Mouse (Mus musculus): ENCODE results near the gene Lamtor2.

Lamtor2 gene

DNA sequence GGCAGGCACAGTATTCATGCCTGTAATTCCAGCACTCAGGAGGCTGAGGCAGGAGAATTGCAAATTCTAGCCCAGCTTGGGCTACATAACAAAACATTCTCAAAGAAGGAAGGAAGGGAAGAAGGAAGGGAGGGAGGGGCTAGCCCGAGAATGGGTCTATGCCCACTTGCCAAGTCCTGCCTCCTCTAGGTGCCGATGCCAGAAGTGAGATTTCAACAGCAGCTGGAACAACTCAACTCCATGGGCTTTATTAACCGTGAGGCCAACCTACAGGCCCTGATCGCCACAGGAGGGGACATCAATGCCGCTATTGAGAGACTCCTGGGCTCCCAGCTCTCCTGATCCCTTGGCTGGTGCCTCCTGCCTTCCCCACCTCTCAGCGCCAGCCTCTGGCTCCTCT is 15.0 kb upstream of the Lamtor2 start:
- no peak for DNase-seq (ENCODE audit: low spot score)

DNA sequence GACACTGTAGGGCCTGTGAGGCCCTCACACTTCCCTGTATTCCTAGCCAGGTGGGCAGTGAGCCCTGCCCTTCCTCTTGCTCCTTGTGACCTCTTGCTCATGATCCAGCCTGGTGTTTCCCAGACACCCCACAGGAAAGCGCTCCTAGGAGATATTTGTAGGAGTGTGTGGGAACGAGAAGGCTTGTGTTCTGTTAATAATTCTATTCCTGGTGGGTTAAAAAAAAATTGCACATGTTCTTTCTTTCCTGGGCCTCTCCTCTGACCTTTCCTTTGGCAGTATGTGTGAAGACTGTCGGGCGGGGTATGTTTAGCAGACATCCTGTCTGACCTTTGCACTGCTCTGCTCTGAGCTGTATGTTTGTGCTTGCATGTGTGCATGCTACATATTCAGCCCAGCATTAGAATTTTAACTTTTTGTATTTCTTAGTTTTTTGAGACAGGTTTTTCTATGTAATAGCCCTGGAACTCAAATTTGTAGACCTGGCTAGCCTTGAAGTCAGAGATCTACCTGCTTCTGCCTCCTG is 13.7 kb upstream of the Lamtor2 start:
- no peak for DNase-seq (ENCODE audit: low spot score)

DNA sequence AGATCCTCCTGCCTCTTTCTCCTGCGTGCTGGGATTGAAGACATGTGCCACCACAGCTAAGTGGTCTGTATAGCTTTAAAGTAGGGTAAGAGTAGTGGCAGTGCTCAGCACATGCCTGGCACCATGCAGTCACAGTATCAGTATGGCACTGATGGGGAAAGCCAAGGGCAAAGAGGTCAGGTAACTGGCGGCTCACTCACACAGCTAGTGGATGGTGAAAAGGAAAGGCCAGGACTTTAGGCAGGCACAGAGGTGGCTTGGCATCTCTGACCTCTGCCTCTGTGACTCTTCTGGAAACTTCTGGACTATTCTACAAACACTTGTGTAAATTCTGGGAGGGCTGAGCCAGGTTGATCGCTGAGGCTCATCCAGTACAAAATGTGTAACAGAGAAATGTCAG is 13.2 kb upstream of the Lamtor2 start:
- no peak for DNase-seq (ENCODE audit: low spot score)

DNA sequence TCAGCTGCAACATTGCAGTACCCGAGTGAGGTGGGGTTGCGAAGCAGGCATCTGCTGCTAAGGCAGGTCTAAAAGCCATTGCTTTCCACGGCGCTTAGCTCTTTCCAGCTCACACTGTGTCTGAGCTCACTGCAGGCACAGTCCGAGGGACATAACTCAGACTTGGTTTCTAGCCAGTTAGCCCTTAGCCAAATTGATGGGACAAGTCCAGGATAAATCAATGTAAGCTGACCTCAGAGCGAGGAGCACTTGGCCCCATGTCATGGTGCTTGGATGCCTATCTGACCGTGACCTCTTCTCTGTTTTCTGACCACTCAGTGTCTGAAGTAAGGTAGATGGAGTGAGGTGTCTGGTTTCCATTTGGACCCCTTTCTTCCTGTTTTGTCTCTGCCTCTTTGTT is 11.1 kb upstream of the Lamtor2 start:
- no peak for DNase-seq (ENCODE audit: low spot score)

DNA sequence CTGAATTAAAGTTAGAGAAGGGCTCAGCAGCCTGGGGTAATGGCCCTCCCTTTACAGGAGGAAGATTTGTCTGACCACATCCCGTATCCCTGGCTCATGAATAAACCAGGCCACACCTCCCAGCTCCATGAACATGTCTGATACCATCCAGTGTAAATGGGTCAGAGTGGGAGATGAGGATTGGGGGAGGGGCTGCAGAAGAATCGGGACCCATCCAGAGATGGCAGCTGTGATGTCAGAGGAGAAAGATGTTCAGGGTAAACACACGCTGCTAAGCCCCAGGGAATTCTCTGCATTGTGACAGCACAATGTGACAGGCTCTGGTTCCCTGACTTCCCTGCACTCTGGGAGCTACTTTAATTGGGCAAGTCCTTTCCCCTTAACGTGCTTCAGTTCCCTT is 10.6 kb upstream of the Lamtor2 start:
- no peak for DNase-seq (ENCODE audit: low spot score)

DNA sequence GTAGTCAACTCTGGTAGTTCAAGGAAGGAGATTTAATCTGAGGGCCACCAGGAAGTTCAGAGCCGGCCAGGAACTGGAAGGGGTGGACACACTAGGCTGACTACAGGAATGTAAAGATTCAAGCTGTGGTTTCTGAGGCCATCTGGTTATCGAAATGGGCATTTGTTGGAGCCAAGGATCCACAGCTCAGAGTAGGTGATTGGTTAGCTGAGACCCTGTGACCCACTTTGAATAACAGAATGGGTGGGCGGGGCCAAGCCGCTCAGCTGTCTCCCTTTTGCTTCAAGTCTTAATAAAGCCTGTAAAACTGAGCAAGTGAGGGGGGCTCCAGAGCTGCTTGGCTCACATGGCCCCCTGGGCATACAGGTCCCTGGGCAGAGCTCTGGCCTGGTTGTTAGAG is 9.1 kb upstream of the Lamtor2 start:
- no peak for DNase-seq (ENCODE audit: low spot score)

DNA sequence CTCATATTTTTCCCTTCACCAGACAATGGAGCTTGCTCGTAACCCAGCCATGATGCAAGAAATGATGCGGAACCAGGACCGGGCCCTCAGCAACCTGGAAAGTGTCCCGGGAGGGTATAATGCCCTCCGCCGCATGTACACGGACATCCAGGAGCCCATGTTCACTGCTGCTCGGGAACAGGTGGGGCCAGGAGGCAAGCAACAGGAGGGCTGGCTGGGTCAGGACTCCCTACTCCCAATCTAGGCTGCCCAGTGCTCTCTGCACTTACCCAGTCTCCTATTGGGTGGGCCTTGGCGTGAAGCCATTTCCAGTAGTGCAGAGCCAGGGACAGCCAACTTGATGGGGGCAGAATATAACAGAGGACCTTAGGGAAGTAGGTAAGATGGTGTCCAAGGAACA is 6.7 kb upstream of the Lamtor2 start:
- no peak for DNase-seq (ENCODE audit: low spot score)

DNA sequence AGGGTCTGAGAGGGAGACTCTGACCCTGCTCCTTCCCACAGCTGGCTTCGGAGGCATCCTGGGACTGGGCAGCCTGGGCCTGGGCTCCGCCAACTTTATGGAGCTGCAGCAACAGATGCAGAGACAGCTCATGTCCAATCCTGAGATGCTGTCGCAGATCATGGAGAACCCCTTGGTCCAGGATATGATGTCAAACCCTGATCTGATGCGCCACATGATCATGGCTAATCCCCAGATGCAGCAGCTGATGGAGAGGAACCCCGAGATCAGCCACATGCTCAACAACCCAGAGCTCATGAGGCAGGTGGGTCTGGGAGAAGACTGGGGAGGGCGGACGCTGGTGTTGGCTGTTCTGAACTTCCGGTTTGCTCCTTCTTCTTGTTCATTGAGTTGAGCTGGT is 3.7 kb upstream of the Lamtor2 start:
- no peak for DNase-seq (ENCODE audit: low spot score)

DNA sequence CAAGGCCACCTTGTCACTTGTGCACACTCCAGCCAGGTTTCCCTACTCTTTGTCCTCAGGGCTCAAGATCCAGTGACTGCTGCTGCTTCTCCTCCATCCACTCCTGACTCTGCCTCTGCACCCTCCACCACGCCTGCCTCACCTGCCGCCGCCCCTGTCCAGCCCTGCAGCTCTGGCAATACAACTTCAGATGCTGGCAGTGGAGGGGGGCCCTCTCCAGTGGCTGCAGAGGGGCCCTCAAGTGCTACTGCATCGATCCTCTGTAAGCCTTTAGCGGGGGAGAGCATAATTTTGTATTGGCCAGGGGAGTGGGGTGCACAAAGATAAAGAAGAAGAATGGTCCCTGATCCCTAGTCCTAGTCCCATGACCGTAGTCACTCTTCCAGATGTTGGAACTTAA is 2.9 kb upstream of the Lamtor2 start:
- no peak for DNase-seq (ENCODE audit: low spot score)

DNA sequence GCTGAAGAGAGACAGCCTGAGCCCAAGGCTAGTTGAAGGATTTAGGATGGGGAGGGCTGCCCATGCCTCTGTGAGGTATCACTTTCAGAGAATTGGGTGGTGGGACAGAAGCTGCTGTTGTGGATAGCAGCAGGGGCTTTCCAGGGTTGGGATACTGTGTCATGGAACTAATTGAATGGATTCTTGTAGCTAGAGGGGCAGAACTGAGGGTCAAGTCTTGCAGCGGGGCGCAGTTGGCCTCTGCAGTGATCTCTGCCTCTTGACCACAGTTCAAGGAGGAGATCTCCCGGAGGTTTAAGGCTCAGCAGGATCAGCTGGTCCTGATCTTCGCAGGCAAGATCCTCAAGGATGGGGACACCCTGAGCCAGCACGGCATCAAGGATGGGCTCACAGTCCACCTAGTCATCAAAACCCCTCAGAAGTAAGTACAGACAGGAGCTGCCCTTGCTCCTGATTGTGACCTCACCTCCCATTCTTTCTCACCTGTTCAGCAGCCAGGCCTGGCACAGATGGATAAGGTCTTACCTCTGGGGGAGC is 2.3 kb upstream of the Lamtor2 start:
- no peak for DNase-seq (ENCODE audit: low spot score)

DNA sequence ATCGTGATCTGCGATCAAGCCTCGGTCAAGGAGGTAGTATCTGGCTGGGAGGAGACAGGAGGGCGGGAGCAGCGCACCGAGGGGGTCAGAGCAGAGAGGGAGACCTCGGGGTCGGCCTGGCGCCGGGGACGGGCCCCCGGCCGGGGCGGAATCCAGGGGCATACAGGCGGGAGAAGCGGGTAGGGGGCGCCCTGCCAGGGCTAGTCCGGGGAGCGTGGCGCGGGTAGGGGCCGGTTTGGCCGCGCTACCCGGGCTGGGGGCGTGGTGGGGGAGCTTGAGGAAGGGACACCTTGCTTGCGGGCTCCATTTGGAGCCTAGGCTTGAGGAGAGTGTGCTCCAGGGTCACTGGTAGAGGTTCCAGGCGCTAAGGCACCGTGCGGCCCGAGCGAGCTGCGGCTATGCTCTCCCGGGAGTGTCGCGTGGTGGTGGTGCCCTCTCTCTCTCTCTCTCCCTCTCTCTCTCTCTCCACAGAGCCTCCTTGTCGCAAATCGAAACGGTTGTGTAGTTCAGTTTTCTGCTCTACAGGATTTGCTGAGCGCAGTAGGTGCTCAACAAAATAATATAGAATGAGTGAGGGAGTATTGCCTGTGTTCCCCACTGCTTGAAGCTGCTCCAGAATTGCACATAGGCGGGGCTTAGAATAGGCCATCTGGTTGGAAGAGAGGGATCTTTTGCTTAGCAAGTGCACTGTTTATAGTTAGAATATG is 1.2 kb upstream of the Lamtor2 start:
- peak; percentile 84 for DNase-seq (ENCODE audit: low spot score)

DNA sequence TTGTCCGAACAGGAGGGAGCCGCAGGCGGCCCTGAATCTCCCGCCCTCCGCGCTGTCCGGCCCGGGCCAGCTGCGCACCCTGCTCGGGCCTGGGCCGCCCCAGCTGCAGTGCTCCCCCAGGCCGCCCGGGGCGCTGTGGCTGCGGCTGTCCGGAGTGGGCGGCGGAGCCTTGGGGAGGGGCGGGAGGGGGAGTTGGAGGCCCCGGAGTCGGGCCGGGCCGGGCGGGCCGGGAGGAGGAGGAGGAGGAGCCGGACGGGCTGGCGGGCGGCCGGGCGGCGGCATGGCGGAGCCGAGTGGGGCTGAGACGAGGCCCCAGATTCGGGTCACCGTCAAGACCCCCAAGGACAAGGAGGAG is 628 bp upstream of the Lamtor2 start, which contains the start of gene Ubqln4:
Ubqln4 (plus strand) TSS at position 234 of the 355 bp plus-strand sequence.
- peak; percentile 95 for DNase-seq (ENCODE audit: low spot score)

DNA sequence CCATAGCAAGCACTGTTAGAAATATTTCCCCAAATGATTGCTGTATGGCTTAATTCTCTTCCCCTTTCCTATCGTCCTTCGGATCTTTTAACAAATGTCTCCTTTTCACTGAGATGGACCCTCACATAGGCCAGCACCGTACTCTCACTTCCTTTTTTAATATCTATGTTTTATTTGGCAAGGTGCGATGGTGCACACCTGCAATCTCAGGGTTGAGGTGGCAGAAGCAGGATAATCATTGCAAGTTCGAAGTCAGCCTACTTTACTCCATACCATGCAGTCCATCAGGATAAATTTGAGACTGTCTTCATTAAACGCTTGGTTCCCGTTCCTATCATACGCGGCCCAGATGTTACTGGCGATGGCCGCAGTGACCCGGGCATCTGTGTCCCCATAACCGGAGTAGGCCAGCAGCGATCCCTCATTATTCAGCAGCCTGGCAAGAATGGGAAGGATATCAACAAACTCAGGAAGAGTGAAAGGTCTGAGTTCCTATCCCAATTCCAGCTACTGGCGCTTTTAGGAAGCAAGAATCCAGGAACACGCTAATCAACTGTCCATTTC is 710 bp downstream of the Lamtor2 start:
- no peak for DNase-seq (ENCODE audit: low spot score)

DNA sequence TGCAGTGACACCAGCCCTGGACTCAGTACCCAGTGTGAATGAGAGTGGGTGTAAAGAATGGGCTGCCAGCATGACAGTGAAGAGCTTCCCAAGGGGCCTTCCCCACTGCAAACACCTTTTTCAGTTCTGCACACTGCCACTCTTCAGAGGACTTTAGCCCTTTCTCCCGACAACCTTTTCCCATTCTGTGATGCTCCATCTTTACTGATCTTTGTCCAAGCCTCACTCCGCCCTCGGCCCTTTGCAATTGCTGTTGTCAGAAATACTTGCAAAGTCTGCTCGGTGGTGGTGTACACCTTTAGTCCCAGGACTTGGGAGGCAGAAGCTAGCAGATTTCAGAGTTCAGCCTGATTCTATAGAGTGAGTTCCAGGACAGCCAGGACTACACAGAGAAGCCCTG is 1.3 kb downstream of the Lamtor2 start:
- no peak for DNase-seq (ENCODE audit: low spot score)

DNA sequence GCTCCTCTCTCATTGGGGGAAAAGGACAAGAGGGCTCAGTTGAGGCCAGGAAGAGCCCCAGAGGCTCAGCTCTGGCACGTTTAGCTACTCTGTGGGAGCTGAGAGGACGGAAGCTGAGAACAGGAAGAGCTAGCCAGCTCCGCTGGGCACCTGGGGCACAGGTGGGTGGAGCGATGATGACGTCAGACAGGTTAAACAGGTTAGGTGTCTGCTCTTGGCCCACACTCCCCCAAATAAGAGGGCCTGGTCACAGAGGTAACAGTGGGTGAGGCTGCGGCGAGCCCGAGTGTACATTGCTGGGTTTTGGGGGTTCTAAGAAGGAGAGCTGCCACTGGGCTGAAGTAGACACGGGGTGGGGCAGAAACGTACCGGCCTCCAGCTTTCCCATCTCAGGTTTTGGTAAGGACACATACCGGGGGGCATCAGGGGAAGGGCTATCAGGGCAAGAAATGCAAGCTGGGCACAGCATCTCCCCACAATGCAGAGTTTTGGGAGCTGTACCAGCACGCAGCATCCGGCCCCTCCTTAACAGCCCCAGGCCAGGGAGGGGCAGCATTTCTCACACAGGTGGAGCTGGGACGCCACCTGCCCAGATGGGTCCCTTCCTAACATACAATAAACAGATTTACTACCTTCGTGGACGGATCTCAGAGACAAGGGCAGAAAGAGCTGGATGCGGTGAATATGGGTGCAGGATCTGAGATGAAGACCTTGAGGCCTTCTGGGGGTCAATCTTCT is 4.5 kb downstream of the Lamtor2 start, which contains the start of gene Rab25:
Rab25 (minus strand) TSS at position 121 of the 738 bp plus-strand sequence.
- DNase-seq (ENCODE audit: low spot score), result no peak

DNA sequence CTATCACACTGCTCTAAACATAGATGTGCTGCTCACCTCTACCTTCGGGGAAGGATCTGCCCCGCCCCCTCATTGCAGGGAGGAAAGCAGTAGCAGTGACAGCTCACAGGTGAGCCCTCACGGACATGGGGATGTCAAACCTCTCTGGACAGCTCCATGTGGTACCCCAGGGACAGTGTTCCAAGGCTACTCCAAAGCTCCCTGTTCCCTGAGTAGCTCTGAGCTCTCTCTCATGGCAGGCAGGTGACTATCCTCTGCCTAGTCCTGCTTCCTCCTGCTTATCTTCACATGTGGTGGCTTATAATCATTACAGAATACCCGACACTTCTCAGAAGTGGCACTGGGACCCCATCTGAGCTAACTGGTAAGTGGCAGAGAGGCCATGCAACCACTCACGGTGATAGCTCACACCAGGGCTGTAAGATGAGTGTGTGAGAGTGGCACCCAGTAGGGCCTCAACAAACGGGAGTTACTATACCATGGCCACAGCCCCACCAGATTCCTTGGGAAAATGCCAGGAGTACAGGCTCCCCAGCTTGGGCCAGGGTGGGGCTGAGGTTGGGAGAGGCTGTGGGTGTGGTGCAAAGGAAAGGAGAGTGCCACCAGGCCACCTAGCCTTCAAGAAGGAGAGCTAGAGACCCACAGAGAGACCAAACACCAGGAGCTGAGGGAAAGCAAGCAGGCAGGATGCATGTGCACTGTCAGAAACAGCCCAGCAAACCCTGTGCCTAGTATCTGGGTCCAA is 6.0 kb downstream of the Lamtor2 start:
- DNase-seq (ENCODE audit: low spot score), result no peak

DNA sequence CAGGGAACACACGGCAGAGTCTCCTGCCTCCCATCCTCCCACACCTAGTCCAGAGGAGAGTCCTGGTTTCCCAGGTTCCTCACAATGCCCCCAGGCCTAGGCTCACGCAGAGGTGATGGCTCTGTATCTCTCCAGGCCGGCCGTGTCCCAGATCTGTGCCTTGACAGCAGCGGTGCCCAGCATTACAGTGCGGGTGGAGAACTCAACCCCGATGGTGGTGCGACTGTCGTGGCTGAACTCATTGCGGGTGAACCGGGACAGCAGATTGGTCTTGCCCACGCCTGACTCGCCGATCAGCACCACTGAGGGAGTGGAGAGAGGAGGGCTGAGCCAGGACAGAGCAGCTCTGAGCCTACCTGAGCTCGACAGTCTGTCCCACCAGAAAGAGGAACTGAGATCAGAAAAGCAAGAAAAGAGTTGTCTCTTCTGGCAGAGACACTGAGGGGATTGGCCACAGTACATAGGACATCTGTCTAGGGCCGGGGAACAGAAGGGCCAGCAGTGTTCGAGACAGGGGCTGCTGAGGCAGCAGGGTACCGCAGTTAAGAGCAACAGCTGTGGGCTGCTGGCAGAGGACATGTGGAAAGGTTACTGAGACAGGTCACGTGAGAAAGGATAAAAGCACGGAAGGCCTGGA is 7.8 kb downstream of the Lamtor2 start:
- no peak for DNase-seq (ENCODE audit: low spot score)

DNA sequence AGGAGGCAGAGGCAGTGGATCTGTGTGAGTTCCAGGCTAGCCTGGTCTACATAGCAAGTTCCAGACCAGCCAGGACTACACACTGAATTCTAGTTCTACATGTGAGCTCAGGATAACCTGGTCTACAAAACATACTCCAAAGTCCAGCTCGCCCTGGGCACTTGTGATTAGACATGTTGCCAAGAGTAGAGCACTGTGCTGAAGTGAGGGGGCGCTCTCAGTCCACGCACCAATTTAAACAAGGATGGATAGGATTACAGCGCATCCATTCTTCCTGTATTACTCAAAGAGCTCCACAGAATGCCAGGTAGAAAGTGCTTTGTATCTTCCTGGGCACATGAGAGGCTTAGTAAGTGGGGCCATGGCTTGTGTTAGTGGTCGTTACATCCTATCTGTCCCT is 8.4 kb downstream of the Lamtor2 start:
- no peak for DNase-seq (ENCODE audit: low spot score)

DNA sequence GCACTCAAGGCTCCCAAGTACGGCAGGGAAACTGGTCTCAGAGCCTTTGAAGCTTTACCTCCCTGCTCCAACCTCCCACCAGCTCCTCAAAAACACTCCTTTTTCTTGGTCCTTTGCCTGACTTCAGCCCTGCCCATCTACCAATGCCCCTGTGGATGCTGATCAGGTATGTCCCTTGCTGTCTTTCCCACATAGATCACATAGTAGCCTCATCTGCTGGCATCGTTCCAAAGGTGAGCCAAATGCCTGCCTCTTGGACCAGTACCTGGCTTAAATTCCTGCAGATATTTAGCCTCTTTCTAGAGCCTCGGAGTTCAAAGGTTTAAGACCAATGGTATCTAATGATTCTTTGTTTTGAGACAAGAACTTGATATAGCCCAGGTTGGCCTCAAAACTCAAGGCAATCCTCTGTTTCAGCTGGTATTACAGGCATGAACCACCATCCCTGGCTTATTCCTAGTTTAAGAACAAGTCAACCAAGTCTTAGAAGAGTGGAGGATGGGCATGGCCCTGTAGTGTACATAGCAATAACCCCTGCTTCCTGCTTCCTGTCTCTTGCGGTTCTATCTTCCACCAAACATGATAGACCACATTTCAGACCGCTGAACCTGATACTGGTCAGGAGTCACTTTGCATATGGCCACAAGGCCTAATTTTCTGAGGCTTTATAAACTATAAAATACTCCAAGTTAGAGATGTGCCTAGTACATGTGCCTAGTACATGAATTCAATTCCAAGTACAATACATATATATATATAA is 9.0 kb downstream of the Lamtor2 start:
- DNase-seq (ENCODE audit: low spot score), result no peak

DNA sequence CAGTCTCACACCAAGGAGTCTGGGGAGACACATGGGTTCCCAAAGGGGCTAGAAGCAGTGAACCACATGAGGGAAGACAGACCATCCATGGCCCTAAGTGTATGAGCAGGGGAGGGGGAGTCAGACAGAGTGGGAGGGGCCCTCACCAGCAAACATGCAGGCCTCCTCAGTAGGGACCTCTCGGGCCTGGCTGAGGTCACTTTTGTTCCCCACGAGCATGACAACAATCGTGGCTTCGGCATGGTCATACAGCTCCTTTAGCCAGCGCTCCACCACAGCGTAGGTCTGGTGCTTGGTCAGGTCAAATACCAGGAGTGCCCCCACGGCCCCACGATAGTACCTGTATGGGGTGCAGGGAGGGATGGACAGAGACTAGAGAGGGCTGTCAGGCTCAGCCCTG is 9.7 kb downstream of the Lamtor2 start:
- no peak for DNase-seq (ENCODE audit: low spot score)

DNA sequence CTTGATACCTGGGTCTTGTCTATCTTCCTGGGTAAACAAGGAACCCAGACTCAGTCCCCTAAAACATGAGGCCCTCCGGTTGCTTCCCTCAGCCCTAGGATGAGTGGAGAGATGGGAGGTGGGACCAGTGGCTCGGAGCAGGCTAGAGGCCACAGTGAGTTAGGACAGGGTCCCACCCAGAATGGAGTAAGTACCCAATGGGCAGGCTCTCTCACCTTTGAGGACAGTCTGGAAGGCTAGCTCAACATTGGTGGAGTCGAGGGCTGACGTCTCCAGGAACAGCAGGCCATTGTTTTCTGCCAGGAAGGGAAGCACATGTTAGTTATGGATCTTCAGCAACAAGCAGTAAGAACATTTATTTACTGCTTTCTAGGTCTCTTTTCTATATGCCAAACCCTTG is 10.4 kb downstream of the Lamtor2 start:
- DNase-seq (ENCODE audit: low spot score), result no peak

Data from testis, postnatal 10 days (tissue).